Comparison of ENCODE assay signal across 8 mouse cellular contexts in genomic region chr15:97337636-97338352, GRCm38 (mm10).
A peak's percentile ranks its signal among the peaks of the same experiment; 100 is the strongest.
DNase-seq lines count a peak whose midpoint lies in the region; ATAC-seq lines count a peak whose summit lies in the region.

No protein-coding gene starts in this region.

- peaks cover 9% of the 10 kb centered on the region; the same call in 1 of the 2 replicates for H3K9me3 ChIP-seq in heart, embryonic 13.5 days
- H3K9me3 ChIP-seq in midbrain, embryonic 16.5 days (replicated peaks; ENCODE audit: control insufficient read depth, low read length, poor library complexity, severe bottlenecking) = peaks cover 7% of the 10 kb centered on the region; the same call in 1 of the 2 replicates

- ATAC-seq in heart, embryonic 13.5 days (ENCODE audit: extremely low read depth, insufficient number of reproducible peaks, low FRiP score, low TSS enrichment) = no peak
- ATAC-seq in midbrain, embryonic 16.5 days = 0 out of 2 replicates have a peak, but pooled peaks have one; percentile 62
- no peak for ATAC-seq in monocyte, adult 5-6 weeks (replicated peaks; ENCODE audit: insufficient number of reproducible peaks, low FRiP score, low TSS enrichment, poor library complexity, severe bottlenecking)

- H3K9ac ChIP-seq in heart, embryonic 13.5 days = peak overlapping the region; percentile 76
- H3K9ac ChIP-seq in midbrain, embryonic 16.5 days (ENCODE audit: low read depth, low read length) = no peak overlapping the region

- no peaks in the 10 kb centered on the region for H3K27me3 ChIP-seq in heart, embryonic 13.5 days (replicated peaks)
- H3K27me3 ChIP-seq in midbrain, embryonic 16.5 days (ENCODE audit: control insufficient read depth, insufficient read depth, low read depth, low read length) = no peaks in the 10 kb centered on the region

- peak overlapping the region; percentile 46 for H3K4me3 ChIP-seq in heart, embryonic 13.5 days
- peak overlapping the region; percentile 24; the same call in 1 of the 2 replicates for H3K4me3 ChIP-seq in midbrain, embryonic 16.5 days (ENCODE audit: low read depth, low read length)

- H3K4me1 ChIP-seq in heart, embryonic 13.5 days = peaks cover 11% of the 10 kb centered on the region
- H3K4me1 ChIP-seq in midbrain, embryonic 16.5 days (ENCODE audit: control insufficient read depth, insufficient read depth, low read length) = peaks cover 10% of the 10 kb centered on the region

- no peak for DNase-seq in heart, postnatal 4 days
- peak; percentile 36 for DNase-seq in embryo, embryonic 10.5 days (ENCODE audit: low spot score)
- DNase-seq in induced T-regulatory cell, adult 2 months (ENCODE audit: low read depth) = peak; percentile 32
- no peak for DNase-seq in frontal cortex, postnatal 25 days (ENCODE audit: low spot score in 2 of 2)
- no peak for DNase-seq in thymus, postnatal 0 days (ENCODE audit: low spot score)

- H3K27ac ChIP-seq in heart, embryonic 13.5 days (replicated peaks) = no peak overlapping the region
- peak overlapping the region; percentile 22; the same call in 1 of the 2 replicates for H3K27ac ChIP-seq in midbrain, embryonic 16.5 days (ENCODE audit: low read length)

- no peaks in the 10 kb centered on the region for H3K36me3 ChIP-seq in heart, embryonic 13.5 days
- no peaks in the 10 kb centered on the region for H3K36me3 ChIP-seq in midbrain, embryonic 16.5 days (ENCODE audit: control insufficient read depth, insufficient read depth, low read length)

- H3K4me2 ChIP-seq in heart, embryonic 13.5 days = peak overlapping the region; percentile 74
- peak overlapping the region; percentile 56 for H3K4me2 ChIP-seq in midbrain, embryonic 16.5 days (ENCODE audit: low read length)

- WGBS in heart, embryonic 13.5 days = 27% methylated on average over 14 of the region's 14 CpGs
- WGBS in midbrain, embryonic 16.5 days = 33% methylated on average over 14 of the region's 14 CpGs

Comparison
In these comparisons a context has a peak if more than half of its experiments do, and no peak if none do; other contexts are left out.
1. DNase-seq: peak in embryo, embryonic 10.5 days (single experiment) and induced T-regulatory cell, adult 2 months (single experiment); none in heart, postnatal 4 days (single experiment), frontal cortex, postnatal 25 days (0 of 2) and thymus, postnatal 0 days (single experiment).